Mouse (Mus musculus) embryonic facial prominence, embryonic 14.5 days (tissue): ENCODE results near the gene Pla2g2e. TPM values are rescaled to one million over a fixed set of nuclear protein-coding genes. Genes with fewer than 3 reads are reported as not detected.
"Not testable (repeated sequence)": the region's sequence is repeated elsewhere in the genome, so short reads cannot be mapped to it uniquely, and the experiment has no call there.

ENCODE experiments used
- ATAC-seq: fragments of 200-750 bp; cut with Nextera tagmentation; 2 replicates; pipeline ENCODE4 v1.8.0; 2017; ENCODE audit warnings: low read depth, moderate number of reproducible peaks, moderate TSS enrichment
- DNase-seq: peaks from one replicate; pipeline ENCODE4 v3.0.0-alpha.2; 2015; ENCODE audit warnings: low spot score
- H3K27ac ChIP-seq: fragments of 300-500 bp; sonication (generic); replicated peaks from 2 replicates; pipeline ENCODE4 v1.5.1; 2014; ENCODE audit warnings: low read depth, mild to moderate bottlenecking, low read length, moderate library complexity
- H3K27me3 ChIP-seq: fragments of 300-500 bp; sonication (generic); replicated peaks from 2 replicates; pipeline ENCODE4 v1.6.1; 2014; ENCODE audit warnings: low read length; ENCODE audit not compliant: control insufficient read depth, insufficient read depth
- H3K36me3 ChIP-seq: fragments of 300-500 bp; sonication (generic); 2 replicates; pipeline ENCODE4 v1.6.1; 2014; ENCODE audit warnings: low read length, mixed read lengths; ENCODE audit not compliant: control insufficient read depth, insufficient read depth
- H3K4me1 ChIP-seq: fragments of 300-500 bp; sonication (generic); 2 replicates; pipeline ENCODE4 v1.6.1; 2014; ENCODE audit warnings: antibody characterized with exemption, low read length; ENCODE audit not compliant: control insufficient read depth, insufficient read depth
- H3K4me2 ChIP-seq: fragments of 300-500 bp; sonication (generic); 2 replicates; pipeline ENCODE4 v1.6.1; 2014; ENCODE audit warnings: low read depth, mild to moderate bottlenecking, low read length, moderate library complexity, mixed read lengths
- H3K4me3 ChIP-seq: fragments of 300-500 bp; sonication (generic); 2 replicates; pipeline ENCODE4 v1.5.1; 2014; ENCODE audit warnings: low read depth, mild to moderate bottlenecking, low read length
- H3K9ac ChIP-seq: fragments of 300-500 bp; sonication (generic); 2 replicates; pipeline ENCODE4 v1.6.1; 2014; ENCODE audit warnings: low read depth, mild to moderate bottlenecking, low read length, moderate library complexity, mixed read lengths
- H3K9me3 ChIP-seq: fragments of 300-500 bp; sonication (generic); 2 replicates; pipeline ENCODE4 v1.6.1; 2016; ENCODE audit warnings: low read length; ENCODE audit not compliant: control insufficient read depth
- WGBS: fragments of 180-500 bp; shearing (Covaris S2); extraction: QIAGEN DNeasy Blood & Tissue Kit; methylation state at CpG from one replicate; pipeline ENCODE4 v1.1.7; 2014; 5-methylcytosine and 5-hydroxymethylcytosine counted together
- polyA plus RNA-seq: library from polyadenylated mRNA; unstranded; fragments of >200 nt; fragmentation: Nextera tagmentation; extraction: Ambion mirVana; gene quantifications from 2 replicates; pipeline ENCODE4 v1.2.1, GENCODE M21; 2014

Gene Pla2g2e
- polyA plus RNA-seq, 1 experiment from 2014 or later = 0.38 TPM

- WGBS = 53% methylated on average over 5 of the region's 6 CpGs
- peak; percentile 85 for ATAC-seq
- peak; percentile 70 for DNase-seq
Observed at GRCm38 (mm10) chr4:138892655-138893054, 14.9 kb downstream of the Pla2g2e start.

GRCm38 (mm10) chr4:138893789-138894188 is 16.0 kb downstream of the Pla2g2e start:
- H3K4me1 ChIP-seq, H3K4me2 ChIP-seq, DNase-seq, H3K27ac ChIP-seq, ATAC-seq, H3K4me3 ChIP-seq, H3K27me3 ChIP-seq, H3K9ac ChIP-seq, H3K9me3 ChIP-seq: not testable (repeated sequence)
- 93% methylated on average over 11 of the region's 11 CpGs for WGBS
- H3K36me3 ChIP-seq = peaks cover 60% of the 10 kb centered on the region

More at GRCm38 (mm10) chr4:138892655-138893054, 14.9 kb downstream of the Pla2g2e start:
- Histone ChIP-seq H3K9ac (no peak overlapping the region), H3K4me1 (no peaks in the 10 kb centered on the region), H3K9me3 (no peaks in the 10 kb centered on the region), H3K4me3 (no peak overlapping the region), H3K36me3 (peaks cover 49% of the 10 kb centered on the region), H3K27ac (no peak overlapping the region), H3K4me2 (no peak overlapping the region), H3K27me3 (no peaks in the 10 kb centered on the region)

- no peak overlapping the region for H3K9ac ChIP-seq
- no peak overlapping the region for H3K4me3 ChIP-seq
Observed at GRCm38 (mm10) chr4:138899361-138899760, 21.6 kb downstream of the Pla2g2e start.

GRCm38 (mm10) chr4:138905624-138906337 is 28.0 kb downstream of the Pla2g2e start:
- Histone ChIP-seq H3K27me3 (no peaks in the 10 kb centered on the region), H3K36me3 (peaks cover 64% of the 10 kb centered on the region), H3K4me1 (no peaks in the 10 kb centered on the region), H3K4me3 (no peak overlapping the region), H3K9ac (no peak overlapping the region), H3K27ac (no peak overlapping the region), H3K9me3 (no peaks in the 10 kb centered on the region), H3K4me2 (no peak overlapping the region)
- no peak for DNase-seq
- no peak for ATAC-seq
- WGBS = 96% methylated on average over 18 of the region's 18 CpGs

More at GRCm38 (mm10) chr4:138899361-138899760, 21.6 kb downstream of the Pla2g2e start:
- 74% methylated on average over 7 of the region's 7 CpGs for WGBS
- ATAC-seq (no peak), DNase-seq (no peak)
- no peaks in the 10 kb centered on the region for H3K9me3 ChIP-seq
- H3K4me1 ChIP-seq = no peaks in the 10 kb centered on the region
- H3K4me2 ChIP-seq = no peak overlapping the region
- H3K36me3 ChIP-seq = peaks cover 88% of the 10 kb centered on the region
- no peak overlapping the region for H3K27ac ChIP-seq
- H3K27me3 ChIP-seq = no peaks in the 10 kb centered on the region

GRCm38 (mm10) chr4:138913141-138913787 is 35.5 kb downstream of the Pla2g2e start:
- ATAC-seq = peak; percentile 57
- Histone ChIP-seq H3K4me3 (peak overlapping the region; percentile 95), H3K4me2 (peak overlapping the region; percentile 97), H3K4me1 (peaks cover 12% of the 10 kb centered on the region), H3K9me3 (no peaks in the 10 kb centered on the region), H3K9ac (peak overlapping the region; percentile 87), H3K36me3 (peaks cover 7% of the 10 kb centered on the region; the same call in 1 of the 2 replicates), H3K27ac (no peak overlapping the region), H3K27me3 (no peaks in the 10 kb centered on the region)
- under 1% methylated on average over 28 of the region's 52 CpGs for WGBS
- no peak for DNase-seq

- WGBS = 3% methylated on average over 23 of the region's 39 CpGs
- H3K9ac ChIP-seq = peak within 1 kb of the TSS; percentile 87
- ATAC-seq = peak; percentile 95
- peaks cover 12% of the 10 kb centered on the region for H3K4me1 ChIP-seq
- DNase-seq = peak; percentile 96
- peak within 1 kb of the TSS; percentile 95 for H3K4me3 ChIP-seq
- H3K27me3 ChIP-seq = no peaks in the 10 kb centered on the region
- no peak within 1 kb of the TSS for H3K27ac ChIP-seq
- H3K4me2 ChIP-seq = peak within 1 kb of the TSS; percentile 97
- H3K36me3 ChIP-seq = peaks cover 7% of the 10 kb centered on the region; the same call in 1 of the 2 replicates
- H3K9me3 ChIP-seq = no peaks in the 10 kb centered on the region
Observed at GRCm38 (mm10) chr4:138913797-138914196, 36.1 kb downstream of the Pla2g2e start, which contains the start of gene Otud3. Gene Otud3, minus strand, starts transcription at chr4:138913945.

- H3K27ac ChIP-seq = no peak overlapping the region
- H3K9me3 ChIP-seq = no peaks in the 10 kb centered on the region
- no peak overlapping the region for H3K4me2 ChIP-seq
- WGBS = 81% methylated on average over 9 of the region's 9 CpGs
- peaks cover 8% of the 10 kb centered on the region for H3K4me1 ChIP-seq
- no peaks in the 10 kb centered on the region for H3K27me3 ChIP-seq
- ATAC-seq (no peak), DNase-seq (no peak)
- no peaks in the 10 kb centered on the region for H3K36me3 ChIP-seq
- no peak overlapping the region for H3K4me3 ChIP-seq
- no peak overlapping the region for H3K9ac ChIP-seq
Observed at GRCm38 (mm10) chr4:138917282-138917681, 39.5 kb downstream of the Pla2g2e start.

GRCm38 (mm10) chr4:138921254-138922130 is 43.8 kb downstream of the Pla2g2e start:
- no peak overlapping the region for H3K27ac ChIP-seq
- H3K4me1 ChIP-seq = no peaks in the 10 kb centered on the region
- H3K36me3 ChIP-seq = no peaks in the 10 kb centered on the region
- no peaks in the 10 kb centered on the region for H3K27me3 ChIP-seq
- peak overlapping the region; percentile 47 for H3K4me2 ChIP-seq
- no peaks in the 10 kb centered on the region for H3K9me3 ChIP-seq
- ATAC-seq (no peak), DNase-seq (no peak)
- H3K4me3 ChIP-seq = peak overlapping the region; percentile 21
- no peak overlapping the region; the same call in 1 of the 2 replicates for H3K9ac ChIP-seq
- WGBS = 40% methylated on average over 20 of the region's 20 CpGs
